Mouse (Mus musculus): Measurements from ENCODE around the gene Rnf135. TPM values are rescaled to one million over a fixed set of nuclear protein-coding genes. Genes with fewer than 3 reads are reported as not detected.

Gene Rnf135
- polyA plus RNA-seq, 1 experiment from 2014 or later = 6.3 TPM

DNA sequence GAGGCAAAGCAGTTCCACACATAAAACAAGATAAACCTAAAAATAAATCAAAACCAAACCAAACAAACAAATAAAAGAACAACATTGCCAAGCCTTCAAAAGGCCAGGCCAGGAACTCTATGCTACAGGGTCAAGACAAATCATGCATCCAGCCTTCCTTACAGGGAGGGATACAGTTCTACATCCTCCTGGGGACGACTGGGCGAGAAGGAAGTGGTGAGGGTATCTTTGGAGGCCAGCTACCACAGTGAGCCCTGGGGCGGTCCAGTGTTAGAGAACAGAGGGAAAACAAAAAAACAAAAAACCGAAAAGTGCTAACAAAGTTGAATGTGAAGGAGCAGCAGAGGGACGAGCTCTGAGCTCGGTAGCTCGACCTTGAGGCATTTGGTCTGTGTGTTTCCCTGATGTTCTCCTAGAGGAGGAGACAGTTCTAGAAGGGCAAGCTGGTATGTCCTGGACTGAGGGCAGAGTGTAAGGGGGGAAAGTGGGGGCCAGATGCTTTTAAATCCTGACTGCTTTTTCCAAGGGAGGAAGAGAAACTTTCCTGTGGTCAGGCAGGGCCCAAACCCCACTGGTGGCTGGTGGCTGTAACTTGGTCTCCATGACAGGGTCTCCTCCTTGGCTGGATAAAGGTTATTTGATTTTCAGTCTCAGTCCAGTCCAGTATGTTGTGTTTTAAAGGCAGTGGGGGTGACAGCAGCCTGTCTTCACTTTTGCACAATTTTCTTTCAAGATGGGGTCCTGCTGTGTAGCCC, 20.1 kb upstream of the Rnf135 start:
- 78% methylated on average over 7 of the region's 7 CpGs for WGBS
- H3K4me3 ChIP-seq (replicated peaks) = no peak overlapping the region
- H3K27ac ChIP-seq = no peak overlapping the region
- H3K36me3 ChIP-seq = no peaks in the 10 kb centered on the region
- no peak overlapping the region for H3K4me2 ChIP-seq
- peaks cover 6% of the 10 kb centered on the region; the same call in 1 of the 2 replicates for H3K27me3 ChIP-seq
- no peaks in the 10 kb centered on the region for H3K4me1 ChIP-seq (replicated peaks)
- no peak for ATAC-seq (ENCODE audit: insufficient number of reproducible peaks, insufficient read depth, low FRiP score, low TSS enrichment, low read depth)
- H3K9me3 ChIP-seq = no peaks in the 10 kb centered on the region
- no peak overlapping the region for H3K9ac ChIP-seq (replicated peaks)

DNA sequence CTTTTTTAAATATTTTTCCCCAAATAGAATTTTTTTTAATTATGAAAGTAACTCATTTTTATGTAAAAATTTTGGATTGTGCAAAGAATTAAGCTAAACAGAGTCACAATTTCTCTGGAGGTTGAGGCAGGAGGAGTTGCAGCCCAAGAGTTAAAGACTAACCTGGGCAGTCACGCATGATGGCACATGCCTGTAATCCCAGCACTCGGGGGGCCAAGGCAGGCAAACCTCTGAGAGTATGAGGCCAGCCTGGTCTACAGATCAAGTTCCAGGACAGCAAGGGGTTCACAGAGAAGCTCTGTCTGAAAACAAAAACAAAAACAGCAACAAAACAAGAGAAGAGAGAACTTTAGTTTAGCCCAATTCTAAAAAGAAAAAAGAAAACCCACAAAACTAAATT, 19.4 kb upstream of the Rnf135 start:
- Histone ChIP-seq H3K4me1 (replicated peaks) (no peaks in the 10 kb centered on the region), H3K9ac (replicated peaks) (no peak overlapping the region), H3K27ac (no peak overlapping the region), H3K4me3 (replicated peaks) (no peak overlapping the region), H3K9me3 (no peaks in the 10 kb centered on the region), H3K4me2 (no peak overlapping the region), H3K27me3 (peaks cover 2% of the 10 kb centered on the region; the same call in 1 of the 2 replicates), H3K36me3 (no peaks in the 10 kb centered on the region)
- 78% methylated on average over 2 of the region's 2 CpGs for WGBS
- no peak for ATAC-seq (ENCODE audit: insufficient number of reproducible peaks, insufficient read depth, low FRiP score, low TSS enrichment, low read depth)

DNA sequence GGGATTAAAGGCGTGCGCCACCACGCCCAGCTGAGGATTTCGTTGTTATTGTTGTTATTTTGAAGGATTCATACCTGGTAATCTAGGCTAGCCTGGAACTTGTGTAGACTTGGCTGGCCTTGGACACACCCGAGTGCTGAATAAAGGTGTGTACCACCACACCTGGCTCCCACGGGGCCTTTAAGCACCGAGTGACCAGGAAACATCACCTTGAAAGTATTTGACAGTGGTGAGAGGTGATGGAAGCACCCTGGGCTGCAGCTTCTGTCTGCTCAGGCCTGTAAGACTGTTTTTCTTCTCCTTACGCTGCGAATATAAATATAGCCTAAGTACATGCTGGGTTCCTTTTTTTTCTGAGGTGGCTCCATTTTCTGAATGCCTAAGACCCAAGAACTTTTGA, 15.5 kb upstream of the Rnf135 start:
- no peak for ATAC-seq (ENCODE audit: insufficient number of reproducible peaks, insufficient read depth, low FRiP score, low TSS enrichment, low read depth)
- 90% methylated on average over 9 of the region's 9 CpGs for WGBS
- Histone ChIP-seq H3K9me3 (no peaks in the 10 kb centered on the region), H3K27ac (no peak overlapping the region), H3K4me1 (replicated peaks) (no peaks in the 10 kb centered on the region), H3K36me3 (no peaks in the 10 kb centered on the region), H3K4me2 (no peak overlapping the region), H3K27me3 (no peaks in the 10 kb centered on the region), H3K4me3 (replicated peaks) (no peak overlapping the region), H3K9ac (replicated peaks) (no peak overlapping the region)

DNA sequence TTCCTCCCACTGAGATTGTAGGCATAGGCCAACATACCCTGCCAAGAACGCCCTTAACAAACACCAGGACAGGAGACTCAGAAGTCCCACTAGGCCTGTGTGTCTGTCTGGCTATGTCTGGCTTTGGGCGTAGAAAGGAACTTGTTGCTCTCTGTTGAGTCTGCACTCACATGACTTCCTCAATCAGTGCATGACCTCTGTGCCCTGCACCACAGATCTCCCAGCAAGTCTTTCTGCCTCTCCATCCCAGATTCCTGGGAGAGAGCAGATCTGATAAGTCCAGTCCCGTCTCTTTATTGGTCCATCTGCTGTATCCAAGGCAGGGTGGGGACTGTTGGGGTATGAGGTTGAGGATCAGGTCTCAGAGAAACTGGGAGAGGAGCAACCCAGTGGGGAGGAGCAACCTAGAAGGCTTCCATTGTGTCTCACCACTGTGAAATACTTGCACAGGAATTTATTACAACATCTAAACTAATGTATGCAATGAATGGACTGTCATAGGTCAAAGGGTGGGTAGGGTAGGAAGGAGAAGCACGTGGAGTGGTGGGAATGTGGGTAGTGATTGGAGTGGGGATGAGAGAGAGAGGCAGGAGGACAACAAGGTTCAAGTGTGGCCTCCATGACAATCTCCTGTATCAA, 14.9 kb upstream of the Rnf135 start:
- Histone ChIP-seq H3K4me2 (no peak overlapping the region), H3K36me3 (no peaks in the 10 kb centered on the region), H3K4me1 (replicated peaks) (no peaks in the 10 kb centered on the region), H3K9me3 (no peaks in the 10 kb centered on the region), H3K4me3 (replicated peaks) (no peak overlapping the region), H3K27me3 (no peaks in the 10 kb centered on the region), H3K27ac (no peak overlapping the region), H3K9ac (replicated peaks) (no peak overlapping the region)
- no peak for ATAC-seq (ENCODE audit: insufficient number of reproducible peaks, insufficient read depth, low FRiP score, low TSS enrichment, low read depth)
- 73% methylated on average over 4 of the region's 4 CpGs for WGBS

DNA sequence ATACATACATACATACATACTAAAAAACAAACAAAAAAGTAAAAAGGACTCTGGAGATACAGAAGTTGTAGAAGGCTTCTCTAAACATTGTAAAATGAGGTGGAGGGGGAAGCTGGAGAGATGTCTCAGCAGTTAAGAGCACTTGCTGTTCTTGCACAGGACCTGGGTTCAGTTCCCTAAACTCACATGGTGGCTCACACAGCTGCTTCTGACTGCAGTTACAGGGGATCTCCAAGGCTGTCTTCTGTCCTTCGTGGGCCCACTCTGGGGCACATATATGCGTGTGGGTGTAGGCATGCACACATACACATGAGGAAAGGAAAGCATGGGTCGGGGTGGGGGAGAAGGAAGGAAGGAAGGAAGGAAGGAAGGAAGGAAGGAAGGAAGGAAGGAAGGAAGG, 14.0 kb upstream of the Rnf135 start:
- Histone ChIP-seq H3K4me3 (replicated peaks) (no peak overlapping the region), H3K36me3 (no peaks in the 10 kb centered on the region), H3K9ac (replicated peaks) (no peak overlapping the region), H3K9me3 (no peaks in the 10 kb centered on the region), H3K27ac (no peak overlapping the region), H3K4me2 (no peak overlapping the region), H3K4me1 (replicated peaks) (no peaks in the 10 kb centered on the region), H3K27me3 (no peaks in the 10 kb centered on the region)
- no peak for ATAC-seq (ENCODE audit: insufficient number of reproducible peaks, insufficient read depth, low FRiP score, low TSS enrichment, low read depth)
- 88% methylated on average over 3 of the region's 3 CpGs for WGBS

DNA sequence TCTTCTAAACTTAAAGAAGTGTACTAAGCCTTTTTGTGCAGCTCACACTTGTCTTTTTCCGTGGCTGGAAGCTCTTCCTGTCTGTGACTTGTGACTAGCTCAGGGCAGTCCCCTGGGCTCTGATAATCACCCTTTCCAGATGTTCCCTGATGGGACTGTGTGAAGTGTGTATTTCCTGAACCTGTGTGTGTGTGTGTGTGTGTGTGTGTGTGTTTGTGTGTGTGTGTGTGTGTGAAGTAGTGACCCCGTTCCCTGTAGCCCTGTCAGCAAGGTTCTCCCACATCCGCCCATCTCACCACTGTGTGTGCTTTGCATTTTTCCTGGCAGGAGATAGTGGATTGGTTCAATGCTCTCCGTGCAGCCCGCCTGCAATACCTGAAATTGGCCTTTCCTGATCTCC, 13.3 kb upstream of the Rnf135 start:
- Histone ChIP-seq H3K27ac (no peak overlapping the region), H3K9me3 (no peaks in the 10 kb centered on the region), H3K4me2 (no peak overlapping the region), H3K9ac (replicated peaks) (no peak overlapping the region), H3K4me3 (replicated peaks) (no peak overlapping the region), H3K4me1 (replicated peaks) (no peaks in the 10 kb centered on the region), H3K27me3 (no peaks in the 10 kb centered on the region), H3K36me3 (no peaks in the 10 kb centered on the region)
- no peak for ATAC-seq (ENCODE audit: insufficient number of reproducible peaks, insufficient read depth, low FRiP score, low TSS enrichment, low read depth)
- 58% methylated on average over 5 of the region's 5 CpGs for WGBS

DNA sequence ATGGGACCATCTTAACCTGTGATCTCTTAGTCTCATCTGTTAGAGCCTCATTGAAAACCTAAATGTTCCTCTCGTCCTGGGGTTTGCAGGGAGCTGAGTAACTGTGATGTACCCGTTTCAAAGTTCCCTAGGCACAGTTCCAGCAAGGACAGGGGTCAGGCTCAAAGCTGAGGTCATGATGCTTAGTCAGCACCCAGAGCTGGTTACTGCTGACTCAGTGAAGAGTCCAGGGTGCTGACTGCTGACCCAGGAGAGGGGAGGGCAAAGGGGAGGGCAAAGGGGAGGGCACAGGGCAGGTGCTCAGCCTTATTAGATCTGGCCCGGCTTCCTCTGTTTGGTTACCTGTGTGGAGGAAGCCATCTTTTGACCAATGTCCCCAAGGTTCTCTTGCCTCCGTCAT, 11.8 kb upstream of the Rnf135 start:
- 69% methylated on average over 4 of the region's 4 CpGs for WGBS
- Histone ChIP-seq H3K4me3 (replicated peaks) (no peak overlapping the region), H3K4me2 (no peak overlapping the region), H3K36me3 (no peaks in the 10 kb centered on the region), H3K4me1 (replicated peaks) (no peaks in the 10 kb centered on the region), H3K27me3 (no peaks in the 10 kb centered on the region), H3K9me3 (no peaks in the 10 kb centered on the region), H3K9ac (replicated peaks) (no peak overlapping the region), H3K27ac (no peak overlapping the region)
- ATAC-seq (ENCODE audit: insufficient number of reproducible peaks, insufficient read depth, low FRiP score, low TSS enrichment, low read depth) = no peak

DNA sequence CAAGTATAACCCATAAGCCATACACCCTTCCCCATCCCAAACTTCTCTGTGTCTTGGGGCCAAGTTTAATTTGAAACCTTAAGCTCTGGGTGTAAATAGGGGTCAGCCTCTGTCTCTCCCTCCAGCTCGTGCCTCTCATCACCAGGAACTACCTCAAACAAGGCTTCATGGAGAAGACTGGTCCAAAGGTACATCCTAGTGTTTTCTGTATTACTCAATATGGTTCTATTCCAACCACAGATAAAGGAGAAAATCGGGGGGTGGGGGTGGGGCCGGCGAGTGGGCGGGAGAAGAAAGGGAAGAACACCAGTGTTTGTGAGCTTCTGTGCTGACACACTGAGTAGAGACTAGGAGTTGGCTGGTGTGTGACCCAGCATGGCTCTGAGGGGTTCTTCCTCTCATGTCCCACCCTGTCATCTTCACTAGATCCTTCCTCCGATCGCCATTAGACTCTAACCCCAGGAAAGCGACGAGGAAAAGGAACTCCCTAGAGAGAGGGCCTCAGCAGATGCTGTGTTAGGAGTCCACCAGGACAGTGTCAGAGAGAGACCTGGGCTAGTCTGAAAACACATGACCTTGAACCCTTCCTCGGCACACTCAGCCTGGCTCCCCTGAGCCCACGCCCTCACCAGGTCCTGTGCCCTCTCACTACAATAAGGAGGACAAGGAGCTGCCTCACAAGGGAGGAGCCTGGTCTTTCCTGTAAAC, 9.5 kb upstream of the Rnf135 start:
- no peaks in the 10 kb centered on the region for H3K27me3 ChIP-seq
- no peaks in the 10 kb centered on the region for H3K9me3 ChIP-seq
- no peak overlapping the region for H3K4me3 ChIP-seq (replicated peaks)
- H3K27ac ChIP-seq = no peak overlapping the region
- no peaks in the 10 kb centered on the region for H3K36me3 ChIP-seq
- 80% methylated on average over 11 of the region's 11 CpGs for WGBS
- H3K4me1 ChIP-seq (replicated peaks) = no peaks in the 10 kb centered on the region
- H3K9ac ChIP-seq (replicated peaks) = no peak overlapping the region
- no peak for ATAC-seq (ENCODE audit: insufficient number of reproducible peaks, insufficient read depth, low FRiP score, low TSS enrichment, low read depth)
- H3K4me2 ChIP-seq = no peak overlapping the region

DNA sequence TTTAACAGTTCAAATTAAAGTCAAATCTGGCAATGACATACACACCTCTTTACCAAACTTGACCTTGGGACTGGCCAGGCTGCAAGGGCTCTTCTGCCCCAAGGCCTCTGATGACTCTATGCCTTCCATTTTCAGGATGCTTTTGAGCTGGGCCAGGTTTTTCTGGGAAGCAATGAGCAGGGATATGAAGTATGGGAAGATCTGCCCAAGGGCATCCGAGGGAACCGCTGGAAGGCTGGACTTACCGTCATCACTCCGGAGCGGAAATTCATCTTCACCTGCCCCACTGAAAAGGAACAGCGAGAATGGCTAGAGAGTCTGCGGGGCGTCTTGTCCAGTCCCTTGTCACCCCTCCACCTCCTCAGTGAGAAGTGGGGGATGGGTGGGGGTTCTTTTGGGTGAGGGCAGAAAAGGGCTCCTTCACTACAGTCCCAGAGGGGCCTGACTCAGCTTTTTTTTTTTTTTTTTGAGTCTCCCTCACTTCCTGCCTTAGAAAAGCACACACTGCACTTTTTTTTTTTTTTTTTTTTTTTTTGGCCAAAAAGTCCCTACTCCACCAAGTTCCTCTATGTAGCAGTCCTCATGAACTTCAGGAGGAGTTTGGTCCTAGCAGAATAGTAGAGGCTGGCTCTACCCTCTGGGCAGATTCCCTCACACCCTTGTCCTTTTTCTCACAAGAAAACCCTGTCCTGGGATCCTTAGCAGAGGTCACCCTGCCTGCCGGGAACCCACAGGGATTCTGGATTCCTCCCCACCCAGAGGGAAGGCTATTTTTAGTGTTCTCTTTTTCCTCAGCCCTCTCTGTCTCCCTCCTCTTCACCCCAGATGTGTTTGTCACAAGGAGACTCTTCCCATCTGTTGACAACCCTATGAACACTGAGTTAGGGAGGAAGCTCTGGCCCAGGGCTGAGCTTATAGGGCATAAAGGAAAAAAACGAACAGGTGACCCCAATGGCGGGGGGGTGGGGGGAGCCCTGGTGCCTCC, 6.4 kb upstream of the Rnf135 start:
- Histone ChIP-seq H3K4me3 (replicated peaks) (no peak overlapping the region), H3K4me1 (replicated peaks) (no peaks in the 10 kb centered on the region), H3K9ac (replicated peaks) (no peak overlapping the region), H3K9me3 (no peaks in the 10 kb centered on the region), H3K27me3 (no peaks in the 10 kb centered on the region), H3K36me3 (no peaks in the 10 kb centered on the region), H3K4me2 (no peak overlapping the region), H3K27ac (no peak overlapping the region)
- 80% methylated on average over 11 of the region's 11 CpGs for WGBS
- no peak for ATAC-seq (ENCODE audit: insufficient number of reproducible peaks, insufficient read depth, low FRiP score, low TSS enrichment, low read depth)

DNA sequence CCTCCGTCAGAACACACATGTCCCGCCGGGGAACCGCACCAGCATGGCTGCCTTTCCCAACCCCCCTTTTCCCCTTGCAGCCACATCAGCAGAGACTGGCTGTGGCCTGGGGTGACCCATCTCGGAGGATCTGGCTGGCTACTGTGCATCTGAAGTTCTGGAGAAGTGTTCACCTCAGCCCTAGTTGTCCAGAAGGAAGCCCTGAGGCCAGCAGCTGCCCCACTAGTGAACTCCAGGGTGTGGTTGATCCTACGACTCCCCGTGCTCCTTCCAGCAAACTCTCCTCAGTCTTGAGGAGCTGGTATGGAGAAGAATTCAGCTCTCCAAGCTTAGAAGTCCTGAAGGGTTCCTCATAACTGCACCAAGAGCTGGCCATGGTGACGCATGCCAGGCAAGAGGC, 5.3 kb upstream of the Rnf135 start:
- H3K9me3 ChIP-seq = no peaks in the 10 kb centered on the region
- no peak overlapping the region for H3K4me3 ChIP-seq (replicated peaks)
- H3K4me2 ChIP-seq = no peak overlapping the region
- H3K36me3 ChIP-seq = no peaks in the 10 kb centered on the region
- H3K4me1 ChIP-seq (replicated peaks) = no peaks in the 10 kb centered on the region
- 84% methylated on average over 8 of the region's 8 CpGs for WGBS
- no peak overlapping the region for H3K27ac ChIP-seq
- H3K27me3 ChIP-seq = no peaks in the 10 kb centered on the region
- H3K9ac ChIP-seq (replicated peaks) = no peak overlapping the region
- no peak for ATAC-seq (ENCODE audit: insufficient number of reproducible peaks, insufficient read depth, low FRiP score, low TSS enrichment, low read depth)
